Mouse (Mus musculus) megakaryocyte, adult 5-6 weeks (primary cell): ENCODE results near the gene Tpst1. TPM values are rescaled to one million over a fixed set of nuclear protein-coding genes. Genes with fewer than 3 reads are reported as not detected.

Source experiments
- ATAC-seq: 2 replicates; pipeline ENCODE4 v1.8.0; 2016; ENCODE audit warnings: mild to moderate bottlenecking, inconsistent platforms; ENCODE audit not compliant: poor library complexity, severe bottlenecking
- total RNA-seq, 2 experiments: library from RNA; stranded (forward) in 1 of 2; stranded (reverse) in 1 of 2; fragments of 153-499, 151-499 nt in 1 of 2; fragments of 221-1000, 200-1000 nt in 1 of 2; gene quantifications; 2 replicates each; pipeline versions ENCODE4 v1.2.3 to v1.2.4; 2015 to 2017

Gene Tpst1
- total RNA-seq, 2 experiments from 2014 or later: 8.2 to 18.5 TPM

- no peak for ATAC-seq
These were observed 63.5 kb downstream of the Tpst1 start for GRCm38 (mm10) chr5:130136597-130136996.

GRCm38 (mm10) chr5:130139393-130139792 is 66.3 kb downstream of the Tpst1 start:
- peak; percentile 61 for ATAC-seq

- ATAC-seq: no peak
These were observed 68.0 kb downstream of the Tpst1 start for GRCm38 (mm10) chr5:130141138-130141537.

- ATAC-seq: no peak
These were observed 68.9 kb downstream of the Tpst1 start for GRCm38 (mm10) chr5:130142041-130142440.

GRCm38 (mm10) chr5:130143101-130143500 is 70.0 kb downstream of the Tpst1 start:
- ATAC-seq: no peak

GRCm38 (mm10) chr5:130143977-130144333 is 70.8 kb downstream of the Tpst1 start:
- peak; percentile 26 for ATAC-seq

- ATAC-seq: peak; percentile 81
These were observed 71.5 kb downstream of the Tpst1 start, which contains the start of gene Kctd7 for GRCm38 (mm10) chr5:130144334-130145312. Gene Kctd7 (plus strand): TSS chr5:130144861.

- no peak for ATAC-seq
These were observed 72.8 kb downstream of the Tpst1 start for GRCm38 (mm10) chr5:130145961-130146360.

- no peak for ATAC-seq
These were observed 76.7 kb downstream of the Tpst1 start for GRCm38 (mm10) chr5:130149726-130150310.

GRCm38 (mm10) chr5:130154286-130154685 is 81.2 kb downstream of the Tpst1 start:
- no peak for ATAC-seq

- no peak for ATAC-seq
These were observed 85.4 kb downstream of the Tpst1 start for GRCm38 (mm10) chr5:130158545-130158944.

- peak; percentile 53 for ATAC-seq
These were observed 86.7 kb downstream of the Tpst1 start for GRCm38 (mm10) chr5:130159761-130160201.

GRCm38 (mm10) chr5:130163670-130164069 is 90.5 kb downstream of the Tpst1 start:
- peak; percentile 96 for ATAC-seq

GRCm38 (mm10) chr5:130165213-130165612 is 92.1 kb downstream of the Tpst1 start:
- ATAC-seq: no peak

- no peak for ATAC-seq
These were observed 96.0 kb downstream of the Tpst1 start for GRCm38 (mm10) chr5:130169109-130169508.

GRCm38 (mm10) chr5:130170666-130171422 is 97.7 kb downstream of the Tpst1 start:
- peak; percentile 22 for ATAC-seq

GRCm38 (mm10) chr5:130171423-130171954 is 98.4 kb downstream of the Tpst1 start, which contains the start of gene Rabgef1:
Gene Rabgef1 (plus strand): TSS chr5:130171798.
- ATAC-seq: peak; percentile 87

GRCm38 (mm10) chr5:130171956-130172601 is 99.0 kb downstream of the Tpst1 start:
- ATAC-seq: peak; percentile 65

GRCm38 (mm10) chr5:130173012-130173411 is 99.9 kb downstream of the Tpst1 start:
- no peak for ATAC-seq

- ATAC-seq: no peak
These were observed 104.7 kb downstream of the Tpst1 start for GRCm38 (mm10) chr5:130177871-130178270.
